11 mouse cellular contexts compared by ENCODE assay signal in genomic region chr6:99120776-99121766, GRCm38 (mm10).
"Had no signal": no experiment of that assay in that cellular context is flagged by ENCODE, and none has a peak within 500 bp of the region (broad histone marks: within the 10 kb centered on the region; RNA-seq: fewer than 3 reads in every experiment).

No protein-coding gene starts in this region.

- H3K27me3 ChIP-seq: limb, embryonic 15.5 days; neural tube, embryonic 13.5 days had no signal

- DNase-seq: kidney, adult 18-20 months; kidney, postnatal 10 days; kidney, postnatal 4 days; lung, adult 18-20 months; lung, postnatal 4 days; retina, postnatal 1 day; thymus, postnatal 4 days had no signal

- H3K4me3 ChIP-seq: limb, embryonic 15.5 days; midbrain, embryonic 10.5 days; neural tube, embryonic 13.5 days had no signal

- H3K27ac ChIP-seq: limb, embryonic 15.5 days; liver, embryonic 14.5 days; midbrain, embryonic 10.5 days; neural tube, embryonic 13.5 days had no signal

- H3K36me3 ChIP-seq: limb, embryonic 15.5 days; midbrain, embryonic 10.5 days; neural tube, embryonic 13.5 days had no signal

- H3K4me1 ChIP-seq: midbrain, embryonic 10.5 days had no signal
